Mouse (Mus musculus) MEL (cell line): ENCODE data around the gene Mmp25. TPM values are rescaled to one million over a fixed set of nuclear protein-coding genes. Genes with fewer than 3 reads are reported as not detected.

Experiments used
- DNase-seq: peaks from one replicate; pipeline ENCODE4 v3.0.0; 2011; ENCODE audit warnings: low read depth, low spot score
- H3K27ac ChIP-seq: 2 replicates; pipeline ENCODE4 v1.5.1; 2012; ENCODE audit warnings: low read depth, mild to moderate bottlenecking, control low read depth, low read length, moderate library complexity; ENCODE audit not compliant: control insufficient read depth
- H3K27me3 ChIP-seq, 2 experiments: fragments of 150-350 bp in 1 of 2; sonication (generic) in 1 of 2; 2 replicates each; pipeline ENCODE4 v1.6.1; 2012; ENCODE audit warnings: low read length in 2 of 2, mild to moderate bottlenecking in 2 of 2, improper control_type of control experiment in 1 of 2, moderate library complexity in 1 of 2; ENCODE audit not compliant: insufficient read depth in 2 of 2, control insufficient read depth in 1 of 2
- H3K36me3 ChIP-seq, 2 experiments: 2 replicates each; pipeline ENCODE4 v1.6.1; 2012 to 2014; ENCODE audit warnings: low read length in 2 of 2, improper control_type of control experiment in 1 of 2, inconsistent platforms in 1 of 2, mild to moderate bottlenecking in 1 of 2; ENCODE audit not compliant: insufficient read depth in 2 of 2, control insufficient read depth in 1 of 2
- H3K4me1 ChIP-seq, 2 experiments: fragments of 150-350 bp in 1 of 2; sonication (generic) in 1 of 2; 2 replicates each; pipeline ENCODE4 v1.6.1; 2012; ENCODE audit warnings: low read length in 2 of 2, improper control_type of control experiment in 1 of 2, mild to moderate bottlenecking in 1 of 2; ENCODE audit not compliant: insufficient read depth in 2 of 2, control insufficient read depth in 1 of 2
- H3K4me3 ChIP-seq, 2 experiments: fragments of 150-350 bp in 1 of 2; sonication (generic) in 1 of 2; 2 replicates each; pipeline ENCODE4 v1.5.1; 2012; ENCODE audit warnings: low read depth in 2 of 2, low read length in 2 of 2, mild to moderate bottlenecking in 2 of 2, moderate library complexity in 2 of 2, control low read depth in 1 of 2, improper control_type of control experiment in 1 of 2; ENCODE audit not compliant: control insufficient read depth in 1 of 2, insufficient read depth in 1 of 2
- H3K79me2 ChIP-seq: 2 replicates; pipeline ENCODE4 v1.6.1; 2012; ENCODE audit warnings: mild to moderate bottlenecking, low read length, moderate library complexity; ENCODE audit not compliant: control insufficient read depth, poor library complexity, insufficient read depth
- H3K9ac ChIP-seq: 2 replicates; pipeline ENCODE4 v1.6.1; 2012; ENCODE audit warnings: low read depth, mild to moderate bottlenecking, control low read depth, low read length, moderate library complexity; ENCODE audit not compliant: control insufficient read depth, poor library complexity, severe bottlenecking
- H3K9me3 ChIP-seq: fragments of 150-350 bp; sonication (generic); replicated peaks from 2 replicates; pipeline ENCODE4 v1.6.1; 2012; ENCODE audit warnings: mild to moderate bottlenecking, low read length, improper control_type of control experiment, moderate library complexity; ENCODE audit not compliant: insufficient read depth
- BHLHE40 ChIP-seq: IDR thresholded peaks from 2 replicates; pipeline ENCODE4 v1.6.1; 2012; ENCODE audit warnings: low read depth, mild to moderate bottlenecking, inconsistent platforms, low read length, improper control_type of control experiment, borderline replicate concordance
- CHD1 ChIP-seq: IDR thresholded peaks from 2 replicates; pipeline ENCODE4 v1.6.1; 2012; ENCODE audit warnings: low read depth, mild to moderate bottlenecking, inconsistent platforms, low read length, improper control_type of control experiment
- E2F4 ChIP-seq: IDR thresholded peaks from 2 replicates; pipeline ENCODE4 v1.6.1; 2011; ENCODE audit warnings: low read depth, low read length, improper control_type of control experiment, borderline replicate concordance
- EP300 ChIP-seq, 2 experiments: IDR thresholded peaks; 2 replicates each; pipeline ENCODE4 v1.6.1; 2011; ENCODE audit warnings: improper control_type of control experiment in 2 of 2, low read length in 2 of 2, low read depth in 1 of 2, mild to moderate bottlenecking in 1 of 2
- GATA1 ChIP-seq: IDR thresholded peaks from 2 replicates; pipeline ENCODE4 v1.6.1; 2011; ENCODE audit warnings: low read depth, low read length, improper control_type of control experiment
- HCFC1 ChIP-seq: IDR thresholded peaks from 2 replicates; pipeline ENCODE4 v1.6.1; 2012; ENCODE audit warnings: low read depth, mild to moderate bottlenecking, inconsistent platforms, low read length, improper control_type of control experiment, moderate library complexity
- JUND ChIP-seq: IDR thresholded peaks from 2 replicates; pipeline ENCODE4 v1.6.1; 2011; ENCODE audit warnings: low read depth, mild to moderate bottlenecking, improper control_type of control experiment, low read length
- KAT2A ChIP-seq: conservative IDR thresholded peaks from 2 replicates; pipeline ENCODE4 v1.6.1; 2012; ENCODE audit warnings: low read depth, low read length, improper control_type of control experiment, inconsistent platforms
- MAX ChIP-seq: IDR thresholded peaks from 2 replicates; pipeline ENCODE4 v1.6.1; 2011; ENCODE audit warnings: low read length, improper control_type of control experiment
- MAZ ChIP-seq: IDR thresholded peaks from 2 replicates; pipeline ENCODE4 v1.6.1; 2012; ENCODE audit warnings: low read depth, mild to moderate bottlenecking, inconsistent platforms, low read length, improper control_type of control experiment
- MEF2A ChIP-seq: IDR thresholded peaks from 2 replicates; pipeline ENCODE4 v1.6.1; 2014; ENCODE audit warnings: low read depth, mild to moderate bottlenecking, inconsistent platforms, low read length, improper control_type of control experiment; ENCODE audit not compliant: poor library complexity, insufficient replicate concordance, severe bottlenecking; ENCODE audit errors: extremely low read depth
- MYB ChIP-seq: IDR thresholded peaks from 2 replicates; pipeline ENCODE4 v1.6.1; 2011; ENCODE audit warnings: mild to moderate bottlenecking, low read depth, low read length, improper control_type of control experiment
- NRF1 ChIP-seq: IDR thresholded peaks from 2 replicates; pipeline ENCODE4 v1.6.1; 2014; ENCODE audit warnings: low read depth, mild to moderate bottlenecking, inconsistent platforms, low read length, improper control_type of control experiment, moderate library complexity; ENCODE audit not compliant: poor library complexity, insufficient read depth, severe bottlenecking
- POLR2A ChIP-seq, 2 experiments: IDR thresholded peaks; 2 replicates each; pipeline ENCODE4 v1.6.1; 2011 to 2012; ENCODE audit warnings: low read length in 2 of 2, mild to moderate bottlenecking in 2 of 2, control low read depth in 1 of 2, improper control_type of control experiment in 1 of 2, low read depth in 1 of 2, moderate library complexity in 1 of 2; ENCODE audit not compliant: control insufficient read depth in 1 of 2, insufficient read depth in 1 of 2, poor library complexity in 1 of 2
- RAD21 ChIP-seq: IDR thresholded peaks from 2 replicates; pipeline ENCODE4 v1.6.1; 2011; ENCODE audit warnings: mild to moderate bottlenecking, low read depth, low read length, improper control_type of control experiment
- RCOR1 ChIP-seq: IDR thresholded peaks from 2 replicates; pipeline ENCODE4 v1.6.1; 2012; ENCODE audit warnings: low read depth, mild to moderate bottlenecking, inconsistent platforms, low read length, improper control_type of control experiment
- SIN3A ChIP-seq: IDR thresholded peaks from 2 replicates; pipeline ENCODE4 v1.6.1; 2012; ENCODE audit warnings: low read length, improper control_type of control experiment, inconsistent platforms
- SMC3 ChIP-seq: IDR thresholded peaks from 2 replicates; pipeline ENCODE4 v1.6.1; 2011; ENCODE audit warnings: low read depth, low read length, improper control_type of control experiment
- TBP ChIP-seq: IDR thresholded peaks from 2 replicates; pipeline ENCODE4 v1.8.0; 2011; ENCODE audit warnings: low read depth, low read length, improper control_type of control experiment
- TCF12 ChIP-seq: IDR thresholded peaks from 2 replicates; pipeline ENCODE4 v1.6.1; 2014; ENCODE audit warnings: low read depth, mild to moderate bottlenecking, inconsistent platforms, low read length, improper control_type of control experiment, moderate library complexity
- USF2 ChIP-seq, 2 experiments: IDR thresholded peaks; 2 replicates each; pipeline ENCODE4 v1.6.1; 2011 to 2012; ENCODE audit warnings: improper control_type of control experiment in 2 of 2, low read length in 2 of 2, borderline replicate concordance in 1 of 2, inconsistent platforms in 1 of 2, low read depth in 1 of 2, mild to moderate bottlenecking in 1 of 2; ENCODE audit not compliant: insufficient read depth in 1 of 2
- ZKSCAN1 ChIP-seq: IDR thresholded peaks from 2 replicates; pipeline ENCODE4 v1.6.1; 2012; ENCODE audit warnings: low read depth, mild to moderate bottlenecking, inconsistent platforms, low read length, improper control_type of control experiment, moderate library complexity
- ZNF384 ChIP-seq: IDR thresholded peaks from 2 replicates; pipeline ENCODE4 v1.6.1; 2012; ENCODE audit warnings: low read depth, mild to moderate bottlenecking, inconsistent platforms, low read length, improper control_type of control experiment
- polyA plus RNA-seq, 2 experiments: library from polyadenylated mRNA; stranded (reverse) in 1 of 2; unstranded in 1 of 2; fragments of >175 nt in 1 of 2; fragments of >200 nt in 1 of 2; gene quantifications; 2 replicates each; pipeline versions ENCODE4 v1.2.1 to v1.2.4; 2012; ENCODE audit warnings: low replicate concordance in 2 of 2, low read depth in 1 of 2; ENCODE audit not compliant: insufficient read length in 2 of 2, insufficient read depth in 1 of 2, missing spikeins in 1 of 2
- total RNA-seq: library from RNA; depleted of rRNA; stranded (reverse); fragments of 300-350 nt; gene quantifications from 2 replicates; pipeline ENCODE4 v1.2.3, GENCODE M21; 2012

Gene Mmp25
- total and polyA plus RNA-seq, 3 experiments = 0.01 TPM; not detected in 2

DNA sequence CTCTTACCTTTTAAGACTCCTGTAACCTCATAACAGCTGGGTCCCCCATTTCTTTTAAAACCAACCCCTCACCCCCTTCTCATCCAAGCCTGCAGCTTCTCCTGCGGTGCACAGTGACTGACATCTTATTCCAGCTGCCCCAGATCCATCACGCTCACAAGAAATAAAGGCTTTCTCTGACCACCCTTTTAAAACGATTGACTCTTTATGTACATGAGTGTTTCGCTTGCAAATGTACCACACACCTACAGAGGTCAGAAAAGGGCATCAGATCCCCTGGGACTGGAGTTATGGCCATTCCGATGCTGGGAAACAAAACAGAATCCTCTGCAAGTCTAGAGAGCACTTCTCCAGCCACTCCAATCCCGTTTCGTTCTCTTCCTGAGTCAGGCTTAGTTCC lies 17.3 kb downstream of the Mmp25 start:
- no peaks in the 10 kb centered on the region for H3K36me3 ChIP-seq
- H3K9ac ChIP-seq = no peak overlapping the region
- TF ChIP-seq ZKSCAN1 (no peak), MAX (no peak), EP300 (IDR thresholded peaks at IDR 0.05; ENCODE audit: low read depth in 1 of 2, low read length in 2 of 2) (no peak), SIN3A (no peak)
- H3K9me3 ChIP-seq = no peaks in the 10 kb centered on the region
- no peak for DNase-seq
- peaks cover 1 to 2% of the 10 kb centered on the region in 2 experiments; a peak in 3 of 4 replicates for H3K27me3 ChIP-seq
- H3K27ac ChIP-seq = no peak overlapping the region
- H3K79me2 ChIP-seq = no peaks in the 10 kb centered on the region
- H3K4me1 ChIP-seq = no peaks in the 10 kb centered on the region
- no peak overlapping the region for H3K4me3 ChIP-seq

DNA sequence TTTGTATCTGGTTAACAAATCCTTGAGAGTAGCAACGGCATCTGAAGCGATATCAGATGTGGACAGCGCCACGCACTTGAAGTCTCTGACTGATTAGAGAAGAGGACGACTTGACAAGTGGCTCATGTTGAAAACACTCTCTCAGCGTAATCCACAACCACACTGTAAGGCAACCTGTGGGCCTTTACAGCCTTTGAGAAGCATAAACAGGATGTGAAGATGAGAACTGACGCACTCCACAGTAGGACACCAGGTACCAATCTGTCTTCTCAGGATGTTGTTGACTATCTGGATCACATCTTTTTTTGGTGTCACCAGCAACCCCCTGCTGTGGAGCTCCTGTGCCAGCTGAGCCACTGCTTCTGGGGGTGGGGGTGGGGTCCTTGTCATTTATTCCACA lies 24.7 kb downstream of the Mmp25 start:
- DNase-seq = no peak
- Histone ChIP-seq H3K36me3 (no peaks in the 10 kb centered on the region), H3K27me3 (peaks cover 3 to 5% of the 10 kb centered on the region in 2 experiments), H3K9me3 (no peaks in the 10 kb centered on the region), H3K79me2 (no peaks in the 10 kb centered on the region), H3K4me1 (no peaks in the 10 kb centered on the region), H3K27ac (no peak overlapping the region)
- TF ChIP-seq MYB = no peak
- TF ChIP-seq, all 39 proteins: peak for 0
- no peak overlapping the region for H3K4me3 ChIP-seq
- H3K9ac ChIP-seq = no peak overlapping the region

GRCm38 (mm10) chr17:23617087-23617486 lies 28.0 kb downstream of the Mmp25 start:
- H3K27me3 ChIP-seq = peaks cover 1 to 4% of the 10 kb centered on the region in 2 experiments
- H3K36me3 ChIP-seq = no peaks in the 10 kb centered on the region
- no peaks in the 10 kb centered on the region for H3K4me1 ChIP-seq
- no peak for DNase-seq
- H3K4me3 ChIP-seq = no peak overlapping the region
- no peak overlapping the region for H3K9ac ChIP-seq
- no peaks in the 10 kb centered on the region for H3K9me3 ChIP-seq
- TF ChIP-seq RCOR1 (no peak), TCF12 (no peak), MAZ (no peak), ZKSCAN1 (no peak), GATA1 (no peak), SIN3A (no peak), USF2 (IDR thresholded peaks at IDR 0.05; ENCODE audit: borderline replicate concordance in 1 of 2, insufficient read depth in 1 of 2, low read depth in 1 of 2, low read length in 2 of 2) (no peak), RAD21 (no peak), BHLHE40 (no peak), ZNF384 (no peak), CHD1 (no peak), HCFC1 (no peak), KAT2A (no peak), MEF2A (no peak), NRF1 (no peak), POLR2A (IDR thresholded peaks at IDR 0.05; ENCODE audit: control insufficient read depth in 1 of 2, insufficient read depth in 1 of 2, low read depth in 1 of 2, low read length in 2 of 2, poor library complexity in 1 of 2) (no peak), SMC3 (no peak), TBP (no peak), E2F4 (no peak), JUND (no peak)
- H3K27ac ChIP-seq = no peak overlapping the region
- H3K79me2 ChIP-seq = no peaks in the 10 kb centered on the region
